Comparison of ENCODE assay signal across 9 mouse cellular contexts in genomic region chr2:29731545-29731944, GRCm38 (mm10). TPM values are rescaled to one million over a fixed set of nuclear protein-coding genes. Genes with fewer than 3 reads are reported as not detected.
A peak's percentile ranks its signal among the peaks of the same experiment; 100 is the strongest.
DNase-seq lines count a peak whose midpoint lies in the region; TF ChIP-seq lines count a peak whose summit lies in the region.
"Had no signal": no experiment of that assay in that cellular context is flagged by ENCODE, and none has a peak within 500 bp of the region (broad histone marks: within the 10 kb centered on the region; RNA-seq: fewer than 3 reads in every experiment).

No protein-coding gene starts in this region.

- TF ChIP-seq POLR2A in brain, embryonic 14.5 days (IDR thresholded peaks at IDR 0.05; ENCODE audit: borderline replicate concordance, extremely low read depth, insufficient read depth, insufficient read length, poor library complexity, severe bottlenecking), result no peak

- peak; percentile 50; the same call in 1 of the 2 replicates for TF ChIP-seq CTCF in brain, embryonic 14.5 days (IDR thresholded peaks at IDR 0.05; ENCODE audit: borderline replicate concordance, extremely low read depth, insufficient read depth, insufficient read length)

- peak; percentile 50 for DNase-seq in urinary bladder, postnatal 14 days (ENCODE audit: low spot score)
- DNase-seq in urinary bladder, postnatal 4 days (ENCODE audit: low spot score in 2 of 2), result no peak
- DNase-seq in brain, embryonic 14.5 days (ENCODE audit: low read depth), result peak; percentile 17
- peak; percentile 57 for DNase-seq in heart, postnatal 4 days
- DNase-seq in lung, postnatal 25 days (ENCODE audit: low spot score), result peak; percentile 60
- DNase-seq in thymus, postnatal 4 days, result peak; percentile 73
- DNase-seq in left cerebral cortex, adult 8-10 months (ENCODE audit: low spot score in 2 of 2), result no peak

RNA-seq across cellular contexts. Expression of gene Gm13420, which starts 19.9 kb away (rescaled TPM):
- polyA plus RNA-seq in brain, embryonic 14.5 days (2012; rRNA removed), result 0.20 and 0.25 TPM in 2 replicates
- not detected for total RNA-seq in heart, postnatal 4 days (2021)
- total RNA-seq in left cerebral cortex, adult 8-10 months (2022), result 1 to 10 TPM in 3 of 4 experiments, under 1 TPM in 1; 0.44 to 2.5 (median 1.4) TPM
- total RNA-seq: gastrocnemius, postnatal 36 days had no signal
- polyA plus RNA-seq: neural tube, embryonic 11.5 days had no signal

RNA-seq across cellular contexts. Expression of gene Gm13547, which starts 27.6 kb away (rescaled TPM):
- polyA plus RNA-seq in brain, embryonic 14.5 days (2012; rRNA removed), result not detected in 2 replicates
- total RNA-seq in heart, postnatal 4 days (2021), result not detected
- under 1 TPM in 1 of 4 experiments, not detected in 3; 0.63 TPM for total RNA-seq in left cerebral cortex, adult 8-10 months (2022)
- total RNA-seq: gastrocnemius, postnatal 36 days had no signal
- polyA plus RNA-seq: neural tube, embryonic 11.5 days had no signal

RNA-seq across cellular contexts. Expression of gene Coq4, which starts 55.7 kb away (rescaled TPM):
- 41.8 and 51.7 TPM in 2 replicates for polyA plus RNA-seq in brain, embryonic 14.5 days (2012; rRNA removed)
- 10 to 100 TPM; 14.6 to 14.7 TPM for total RNA-seq in heart, postnatal 4 days (2021)
- total RNA-seq in left cerebral cortex, adult 8-10 months (2022), result 10 to 100 TPM; 20.1 to 31.2 (median 22.6) TPM

RNA-seq across cellular contexts. Expression of gene Trub2, which starts 56.8 kb away (rescaled TPM):
- 43.2 and 47.8 TPM in 2 replicates for polyA plus RNA-seq in brain, embryonic 14.5 days (2012; rRNA removed)
- 10 to 100 TPM; 37.5 to 38.6 TPM for total RNA-seq in heart, postnatal 4 days (2021)
- 10 to 100 TPM; 45.4 to 53.5 (median 50.2) TPM for total RNA-seq in left cerebral cortex, adult 8-10 months (2022)

Comparison
In these comparisons a context has a peak if more than half of its experiments do, and no peak if none do; other contexts are left out.
1. DNase-seq: peak in urinary bladder, postnatal 14 days (single experiment), brain, embryonic 14.5 days (single experiment), heart, postnatal 4 days (single experiment), lung, postnatal 25 days (single experiment) and thymus, postnatal 4 days (single experiment); none in urinary bladder, postnatal 4 days (0 of 2) and left cerebral cortex, adult 8-10 months (0 of 2).